Mouse (Mus musculus): ENCODE results near the gene Mapk9. TPM values are rescaled to one million over a fixed set of nuclear protein-coding genes. Genes with fewer than 3 reads are reported as not detected.
A peak's percentile ranks its signal among the peaks of the same experiment; 100 is the strongest.

Mapk9 gene
- polyA plus RNA-seq, 1 experiment from 2014 or later: 31.1 TPM

DNA sequence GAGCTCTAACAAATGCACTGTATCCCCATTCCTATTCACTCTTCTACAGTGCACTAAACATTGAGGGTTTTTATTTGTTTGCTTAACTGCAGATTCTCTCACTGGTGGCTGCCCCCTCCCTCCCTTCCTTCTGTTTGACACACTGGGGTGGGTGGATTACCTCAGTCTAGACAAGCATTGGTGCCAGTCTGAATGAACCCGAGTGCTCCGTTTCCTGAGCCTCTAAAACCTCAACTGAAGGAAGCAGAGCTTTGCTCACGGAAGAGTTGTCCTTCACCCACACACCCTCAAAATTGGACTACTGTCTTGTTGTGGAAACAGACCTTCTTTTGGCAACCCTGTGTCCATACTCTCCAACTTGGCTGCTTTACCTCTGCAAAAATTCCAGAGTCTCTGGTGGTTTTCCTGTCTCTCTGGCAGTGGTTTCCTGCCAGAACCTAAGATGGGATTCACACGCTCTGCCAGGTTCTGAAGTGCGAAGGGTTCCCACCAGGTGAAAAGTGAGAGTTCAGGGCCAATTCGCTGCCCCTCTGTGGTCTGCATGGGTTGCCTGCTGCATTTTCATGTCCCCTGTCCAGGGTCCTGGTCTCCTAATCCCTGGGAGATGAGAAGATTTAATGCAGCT lies 49.5 kb downstream of the Mapk9 start:
- 40% methylated on average over 6 of the region's 6 CpGs for WGBS
- Histone ChIP-seq H3K9me3 (replicated peaks; ENCODE audit: control insufficient read depth, low read length) (peaks cover 3% of the 10 kb centered on the region; the same call in 1 of the 2 replicates), H3K4me2 (ENCODE audit: low read depth, low read length) (no peak overlapping the region), H3K36me3 (ENCODE audit: control insufficient read depth, insufficient read depth, low read length) (no peaks in the 10 kb centered on the region), H3K27me3 (ENCODE audit: control insufficient read depth, insufficient read depth, low read length) (peaks cover 13% of the 10 kb centered on the region), H3K4me1 (ENCODE audit: control insufficient read depth, insufficient read depth, low read length) (no peaks in the 10 kb centered on the region), H3K9ac (ENCODE audit: low read length) (no peak overlapping the region), H3K27ac (ENCODE audit: low read length) (no peak overlapping the region), H3K4me3 (replicated peaks; ENCODE audit: low read length) (no peak overlapping the region)
- no peak for ATAC-seq (ENCODE audit: insufficient read depth, low FRiP score)

DNA sequence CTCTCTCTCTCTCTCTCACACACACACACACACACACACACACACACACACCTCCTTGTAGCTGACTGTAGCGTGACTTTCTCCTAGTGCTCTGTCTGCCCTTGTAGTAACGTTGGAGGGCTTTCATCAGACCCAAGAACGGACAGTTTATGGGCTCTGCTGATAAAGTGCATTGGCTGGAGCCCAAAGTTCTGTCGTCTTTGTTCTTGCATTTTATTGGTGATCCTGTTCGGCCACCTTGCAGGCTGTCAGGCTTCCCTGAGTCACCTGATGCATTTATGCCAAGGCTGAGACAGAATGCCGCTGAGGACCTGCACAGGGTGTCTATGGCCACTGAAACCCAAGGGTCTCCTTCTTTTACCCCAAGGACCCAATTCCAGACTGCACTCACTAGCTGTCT lies 53.5 kb downstream of the Mapk9 start:
- WGBS: 43% methylated on average over 6 of the region's 6 CpGs
- peaks cover 30% of the 10 kb centered on the region for H3K27me3 ChIP-seq (ENCODE audit: control insufficient read depth, insufficient read depth, low read length)
- no peak overlapping the region for H3K4me2 ChIP-seq (ENCODE audit: low read depth, low read length)
- no peak overlapping the region for H3K4me3 ChIP-seq (replicated peaks; ENCODE audit: low read length)
- 0 out of 2 replicates have a peak, but pooled peaks cover 3% of the 10 kb centered on the region for H3K4me1 ChIP-seq (ENCODE audit: control insufficient read depth, insufficient read depth, low read length)
- no peak overlapping the region for H3K27ac ChIP-seq (ENCODE audit: low read length)
- H3K9ac ChIP-seq (ENCODE audit: low read length): no peak overlapping the region
- no peaks in the 10 kb centered on the region for H3K36me3 ChIP-seq (ENCODE audit: control insufficient read depth, insufficient read depth, low read length)
- H3K9me3 ChIP-seq (replicated peaks; ENCODE audit: control insufficient read depth, low read length): peaks cover 3% of the 10 kb centered on the region; the same call in 1 of the 2 replicates
- no peak for ATAC-seq (ENCODE audit: insufficient read depth, low FRiP score)

DNA sequence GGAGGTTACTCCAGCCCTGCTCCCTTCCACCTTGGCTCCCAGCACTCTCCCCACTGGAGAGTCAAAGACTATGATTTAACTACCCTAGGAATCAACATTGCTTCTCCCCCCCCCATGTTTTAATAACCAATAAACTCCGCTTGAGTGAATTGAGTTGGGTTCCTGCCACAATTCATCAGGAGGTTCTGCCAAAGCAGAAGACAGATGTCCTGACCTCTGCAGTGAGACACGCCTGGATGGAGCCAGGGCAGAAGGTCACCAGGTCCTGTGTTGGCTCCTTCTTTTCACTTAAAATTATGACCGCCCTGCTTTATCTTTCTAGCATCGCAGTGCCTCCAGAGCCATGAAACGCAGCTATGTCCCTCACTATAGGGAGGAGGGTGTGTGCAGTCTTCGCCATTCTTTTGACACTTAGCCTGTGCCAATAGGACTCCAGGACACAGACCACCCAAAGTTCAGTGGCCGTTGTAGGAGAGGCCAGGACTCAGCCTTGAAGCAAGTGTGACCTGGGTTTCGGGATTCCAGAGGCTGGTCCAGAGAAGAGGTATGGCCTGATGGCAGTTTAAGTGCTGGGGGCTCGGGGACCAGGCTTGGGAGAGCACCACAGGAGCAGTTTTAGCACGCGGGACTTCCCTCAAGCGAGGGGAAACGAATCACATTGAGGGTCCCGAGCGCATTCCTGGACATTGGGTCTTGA lies 54.6 kb downstream of the Mapk9 start:
- Histone ChIP-seq H3K4me1 (ENCODE audit: control insufficient read depth, insufficient read depth, low read length) (0 out of 2 replicates have a peak, but pooled peaks cover 3% of the 10 kb centered on the region), H3K9me3 (replicated peaks; ENCODE audit: control insufficient read depth, low read length) (peaks cover 3% of the 10 kb centered on the region; the same call in 1 of the 2 replicates), H3K9ac (ENCODE audit: low read length) (peak overlapping the region; percentile 68), H3K4me2 (ENCODE audit: low read depth, low read length) (peak overlapping the region; percentile 100), H3K27ac (ENCODE audit: low read length) (no peak overlapping the region), H3K4me3 (replicated peaks; ENCODE audit: low read length) (peak overlapping the region; percentile 61), H3K36me3 (ENCODE audit: control insufficient read depth, insufficient read depth, low read length) (no peaks in the 10 kb centered on the region), H3K27me3 (ENCODE audit: control insufficient read depth, insufficient read depth, low read length) (peaks cover 30% of the 10 kb centered on the region)
- 18% methylated on average over 15 of the region's 15 CpGs for WGBS
- peak; percentile 18; the same call in 1 of the 2 replicates for ATAC-seq (ENCODE audit: insufficient read depth, low FRiP score)

DNA sequence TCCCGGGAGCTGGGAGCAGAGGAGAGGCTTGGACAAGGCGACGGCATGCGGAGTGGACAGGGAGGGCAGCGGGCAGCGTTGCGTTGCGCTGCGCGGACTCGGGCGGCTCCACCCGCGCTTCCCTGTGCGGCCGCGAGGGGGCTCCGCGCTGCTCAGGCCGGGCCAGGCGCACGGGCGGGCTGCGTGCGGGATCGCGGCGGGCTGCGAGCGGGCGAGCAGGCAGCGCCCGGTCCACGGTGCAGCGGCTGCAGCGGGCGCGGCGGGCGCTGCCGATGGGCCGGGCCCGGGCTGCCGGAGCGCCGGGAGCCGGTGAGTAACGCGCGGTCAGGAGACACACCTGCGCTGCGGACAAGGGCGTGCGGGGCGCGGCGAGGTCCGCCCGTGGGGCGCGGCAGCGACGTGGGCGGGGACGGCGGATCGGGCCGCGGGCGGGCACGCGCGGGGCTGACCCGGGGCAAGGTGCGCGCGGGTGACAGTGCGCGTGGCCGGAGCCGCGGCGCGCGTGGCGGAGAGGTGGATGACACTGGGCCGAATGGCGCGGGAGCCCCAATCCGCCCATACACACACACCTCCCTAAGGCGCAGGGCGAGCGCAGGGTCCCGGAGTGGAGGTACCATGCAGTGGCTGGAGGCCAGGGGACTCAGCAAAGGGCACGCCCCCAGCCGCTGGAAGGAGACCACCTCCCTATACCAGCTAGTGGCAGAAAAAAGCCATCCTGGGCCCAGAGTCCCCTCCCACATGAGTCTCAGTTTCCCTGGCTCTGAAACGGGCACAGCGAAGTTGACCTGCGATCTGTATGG lies 55.3 kb downstream of the Mapk9 start, which contains the start of gene Rasgef1c:
Rasgef1c (plus strand) TSS at position 177 of the 800 bp plus-strand sequence.
- no peaks in the 10 kb centered on the region for H3K36me3 ChIP-seq (ENCODE audit: control insufficient read depth, insufficient read depth, low read length)
- WGBS: 3% methylated on average over 95 of the region's 99 CpGs
- ATAC-seq (ENCODE audit: insufficient read depth, low FRiP score): peak; percentile 73

DNA sequence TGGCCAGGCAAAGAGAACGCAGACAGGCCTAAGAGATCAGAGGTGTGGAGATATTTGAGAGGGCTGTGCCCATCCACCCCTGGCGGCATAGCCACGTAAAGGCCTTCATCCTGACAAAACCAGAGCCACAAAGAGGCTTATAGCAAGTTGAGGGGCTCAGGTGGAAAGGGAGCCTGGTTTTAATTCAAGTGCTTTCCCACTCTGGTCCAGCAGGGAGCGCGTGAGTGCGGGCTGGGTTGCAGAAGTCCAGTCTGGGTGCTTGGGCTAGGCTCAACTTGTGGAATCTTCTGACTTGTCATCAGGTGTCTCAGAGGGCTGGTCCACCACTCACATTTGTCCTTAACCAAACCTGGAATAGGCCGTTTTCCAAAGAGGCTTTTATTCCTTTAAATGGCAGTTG lies 56.8 kb downstream of the Mapk9 start:
- H3K9me3 ChIP-seq (replicated peaks; ENCODE audit: control insufficient read depth, low read length): no peaks in the 10 kb centered on the region
- no peak overlapping the region for H3K27ac ChIP-seq (ENCODE audit: low read length)
- no peaks in the 10 kb centered on the region for H3K36me3 ChIP-seq (ENCODE audit: control insufficient read depth, insufficient read depth, low read length)
- no peak overlapping the region for H3K4me2 ChIP-seq (ENCODE audit: low read depth, low read length)
- H3K9ac ChIP-seq (ENCODE audit: low read length): no peak overlapping the region
- WGBS: 20% methylated on average over 7 of the region's 7 CpGs
- no peak for ATAC-seq (ENCODE audit: insufficient read depth, low FRiP score)
- H3K27me3 ChIP-seq (ENCODE audit: control insufficient read depth, insufficient read depth, low read length): peaks cover 30% of the 10 kb centered on the region
- 0 out of 2 replicates have a peak, but pooled peaks cover 3% of the 10 kb centered on the region for H3K4me1 ChIP-seq (ENCODE audit: control insufficient read depth, insufficient read depth, low read length)
- H3K4me3 ChIP-seq (replicated peaks; ENCODE audit: low read length): no peak overlapping the region

More for the DNA sequence above, 55.3 kb downstream of the Mapk9 start, which contains the start of gene Rasgef1c:
- Histone ChIP-seq H3K4me3 (replicated peaks; ENCODE audit: low read length) (peak within 1 kb of the TSS; percentile 61), H3K9ac (ENCODE audit: low read length) (peak within 1 kb of the TSS; percentile 68), H3K27me3 (ENCODE audit: control insufficient read depth, insufficient read depth, low read length) (peaks cover 30% of the 10 kb centered on the region), H3K9me3 (replicated peaks; ENCODE audit: control insufficient read depth, low read length) (peaks cover 3% of the 10 kb centered on the region; the same call in 1 of the 2 replicates), H3K4me1 (ENCODE audit: control insufficient read depth, insufficient read depth, low read length) (0 out of 2 replicates have a peak, but pooled peaks cover 3% of the 10 kb centered on the region), H3K27ac (ENCODE audit: low read length) (no peak within 1 kb of the TSS), H3K4me2 (ENCODE audit: low read depth, low read length) (peak within 1 kb of the TSS; percentile 100)

DNA sequence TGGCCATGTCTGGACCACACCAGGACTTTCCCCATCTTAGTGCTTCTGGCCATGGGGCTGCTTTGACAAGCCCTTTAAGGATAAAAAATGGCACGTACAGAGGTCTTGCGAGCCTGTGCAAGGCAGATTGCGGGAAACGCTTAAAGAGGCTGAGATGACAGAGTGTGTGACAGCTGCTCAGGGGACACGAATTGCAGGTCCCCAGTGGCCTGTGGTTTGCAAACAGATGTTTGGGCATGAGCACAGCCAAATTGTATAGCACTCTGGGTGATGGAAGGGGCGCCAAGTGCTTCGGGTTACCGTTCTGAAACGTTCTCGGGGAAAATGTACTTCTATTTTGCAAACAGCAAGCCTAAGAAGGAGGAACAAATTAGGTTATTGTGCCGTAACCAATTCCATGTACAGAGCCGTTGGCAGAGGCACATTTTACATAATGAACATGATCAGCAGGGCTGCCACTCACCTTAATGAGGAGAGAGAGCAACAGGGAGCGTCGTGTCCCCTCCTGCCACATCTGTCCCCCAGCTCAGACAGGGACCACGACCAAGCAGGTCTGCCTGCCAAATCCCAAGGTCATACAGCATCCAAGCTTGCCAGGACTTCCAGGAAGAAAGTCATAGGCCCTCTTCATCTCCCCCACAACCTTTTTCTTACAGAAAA lies 72.1 kb downstream of the Mapk9 start:
- Histone ChIP-seq H3K27ac (ENCODE audit: low read length) (no peak overlapping the region), H3K9ac (ENCODE audit: low read length) (no peak overlapping the region), H3K36me3 (ENCODE audit: control insufficient read depth, insufficient read depth, low read length) (no peaks in the 10 kb centered on the region), H3K4me3 (replicated peaks; ENCODE audit: low read length) (no peak overlapping the region), H3K4me1 (ENCODE audit: control insufficient read depth, insufficient read depth, low read length) (no peaks in the 10 kb centered on the region), H3K4me2 (ENCODE audit: low read depth, low read length) (no peak overlapping the region), H3K27me3 (ENCODE audit: control insufficient read depth, insufficient read depth, low read length) (no peaks in the 10 kb centered on the region), H3K9me3 (replicated peaks; ENCODE audit: control insufficient read depth, low read length) (no peaks in the 10 kb centered on the region)
- WGBS: 57% methylated on average over 15 of the region's 15 CpGs
- no peak for ATAC-seq (ENCODE audit: insufficient read depth, low FRiP score)

DNA sequence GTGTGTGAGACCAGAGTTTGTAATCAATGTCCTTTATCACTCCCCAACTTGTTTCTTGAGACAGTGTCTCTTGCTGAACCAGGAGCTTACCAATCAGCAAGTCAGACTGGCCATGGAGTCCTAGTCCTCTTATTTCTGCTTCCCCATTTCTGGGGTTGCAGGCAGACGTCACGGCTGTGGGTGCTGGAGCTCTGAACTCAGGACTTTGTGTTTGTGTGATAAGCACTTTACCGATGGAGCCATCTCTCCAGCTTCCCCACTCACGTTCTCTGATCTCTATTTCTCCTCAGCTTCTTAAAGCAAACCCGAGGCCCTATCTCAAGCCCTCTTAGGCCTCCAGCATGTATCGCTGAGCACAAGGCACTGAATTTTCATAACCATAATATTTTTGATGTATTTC lies 72.8 kb downstream of the Mapk9 start:
- H3K4me3 ChIP-seq (replicated peaks; ENCODE audit: low read length): no peak overlapping the region
- no peak overlapping the region for H3K4me2 ChIP-seq (ENCODE audit: low read depth, low read length)
- 80% methylated on average over 6 of the region's 6 CpGs for WGBS
- no peaks in the 10 kb centered on the region for H3K36me3 ChIP-seq (ENCODE audit: control insufficient read depth, insufficient read depth, low read length)
- no peaks in the 10 kb centered on the region for H3K27me3 ChIP-seq (ENCODE audit: control insufficient read depth, insufficient read depth, low read length)
- H3K9me3 ChIP-seq (replicated peaks; ENCODE audit: control insufficient read depth, low read length): no peaks in the 10 kb centered on the region
- no peak overlapping the region for H3K9ac ChIP-seq (ENCODE audit: low read length)
- no peaks in the 10 kb centered on the region for H3K4me1 ChIP-seq (ENCODE audit: control insufficient read depth, insufficient read depth, low read length)
- H3K27ac ChIP-seq (ENCODE audit: low read length): no peak overlapping the region
- ATAC-seq (ENCODE audit: insufficient read depth, low FRiP score): no peak

DNA sequence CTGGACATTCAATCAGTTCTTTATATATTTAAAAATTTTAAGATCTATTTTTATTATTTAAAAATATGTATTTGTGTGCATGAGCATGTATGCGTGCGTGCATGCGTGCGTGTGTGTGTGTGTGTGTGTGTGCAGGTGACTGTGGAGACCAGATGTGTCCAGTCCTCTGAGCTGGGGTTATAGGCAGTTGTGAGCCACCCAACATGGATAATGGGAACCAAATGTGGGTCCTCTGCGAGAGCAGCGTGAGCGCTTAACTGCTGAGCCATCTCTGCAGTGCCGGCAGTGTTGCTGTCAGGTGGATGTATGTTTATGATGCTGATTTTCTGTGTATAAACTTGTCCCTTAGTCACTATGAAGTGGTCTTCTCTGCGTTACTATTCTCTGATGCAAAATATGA lies 77.0 kb downstream of the Mapk9 start:
- Histone ChIP-seq H3K36me3 (ENCODE audit: control insufficient read depth, insufficient read depth, low read length) (no peaks in the 10 kb centered on the region), H3K9ac (ENCODE audit: low read length) (no peak overlapping the region), H3K4me3 (replicated peaks; ENCODE audit: low read length) (no peak overlapping the region), H3K4me1 (ENCODE audit: control insufficient read depth, insufficient read depth, low read length) (no peaks in the 10 kb centered on the region), H3K9me3 (replicated peaks; ENCODE audit: control insufficient read depth, low read length) (no peaks in the 10 kb centered on the region), H3K27ac (ENCODE audit: low read length) (no peak overlapping the region), H3K27me3 (ENCODE audit: control insufficient read depth, insufficient read depth, low read length) (no peaks in the 10 kb centered on the region), H3K4me2 (ENCODE audit: low read depth, low read length) (no peak overlapping the region)
- ATAC-seq (ENCODE audit: insufficient read depth, low FRiP score): no peak
- 79% methylated on average over 9 of the region's 9 CpGs for WGBS

All from stomach, embryonic 16.5 days (tissue).